ENCODE assay signal across 19 mouse cellular contexts in genomic region chr1:182403076-182403475, GRCm38 (mm10). TPM values are rescaled to one million over a fixed set of nuclear protein-coding genes. Genes with fewer than 3 reads are reported as not detected.
DNase-seq lines count a peak whose midpoint lies in the region; ATAC-seq and TF ChIP-seq lines count a peak whose summit lies in the region.
"Had no signal": no experiment of that assay in that cellular context is flagged by ENCODE, and none has a peak within 500 bp of the region (broad histone marks: within the 10 kb centered on the region; RNA-seq: fewer than 3 reads in every experiment).

No protein-coding gene starts in this region.

- no peak overlapping the region for H3K4me3 ChIP-seq in kidney, embryonic 15.5 days (replicated peaks)
- no peak overlapping the region for H3K4me3 ChIP-seq in kidney, adult 2 months (ENCODE audit: insufficient read depth, low read depth, low read length)
- H3K4me3 ChIP-seq in embryonic facial prominence, embryonic 15.5 days (replicated peaks) = no peak overlapping the region
- H3K4me3 ChIP-seq in limb, embryonic 12.5 days (replicated peaks) = no peak overlapping the region
- H3K4me3 ChIP-seq: forebrain, embryonic 12.5 days; hindbrain, embryonic 10.5 days; midbrain, embryonic 10.5 days; neural tube, embryonic 13.5 days had no signal

- H3K9ac ChIP-seq in kidney, embryonic 15.5 days = no peak overlapping the region
- no peak overlapping the region for H3K9ac ChIP-seq in embryonic facial prominence, embryonic 15.5 days
- H3K9ac ChIP-seq in limb, embryonic 12.5 days (replicated peaks) = no peak overlapping the region
- H3K9ac ChIP-seq: forebrain, embryonic 12.5 days; neural tube, embryonic 13.5 days had no signal

- H3K4me1 ChIP-seq in kidney, embryonic 15.5 days = peaks cover 20% of the 10 kb centered on the region
- no peaks in the 10 kb centered on the region; the same call in 1 of the 2 replicates for H3K4me1 ChIP-seq in kidney, adult 2 months (ENCODE audit: control insufficient read depth, insufficient read depth, low read length)
- H3K4me1 ChIP-seq in embryonic facial prominence, embryonic 15.5 days = peaks cover 26% of the 10 kb centered on the region
- H3K4me1 ChIP-seq in limb, embryonic 12.5 days (replicated peaks) = peaks cover 21% of the 10 kb centered on the region

- TF ChIP-seq POLR2A in kidney, adult 2 months (IDR thresholded peaks at IDR 0.05; ENCODE audit: low read depth, low read length) = no peak

- no peaks in the 10 kb centered on the region for H3K9me3 ChIP-seq in kidney, embryonic 15.5 days (replicated peaks)
- H3K9me3 ChIP-seq in embryonic facial prominence, embryonic 15.5 days (replicated peaks) = no peaks in the 10 kb centered on the region
- no peaks in the 10 kb centered on the region for H3K9me3 ChIP-seq in limb, embryonic 12.5 days
- H3K9me3 ChIP-seq: forebrain, embryonic 12.5 days; hindbrain, embryonic 10.5 days; midbrain, embryonic 10.5 days; neural tube, embryonic 13.5 days had no signal

- WGBS in kidney, embryonic 15.5 days = 39% methylated on average over 13 of the region's 13 CpGs
- WGBS in kidney, adult 2 months = 48% methylated on average over 13 of the region's 13 CpGs
- WGBS in embryonic facial prominence, embryonic 15.5 days = 44% methylated on average over 13 of the region's 13 CpGs
- 52% methylated on average over 13 of the region's 13 CpGs for WGBS in limb, embryonic 12.5 days

- 0 out of 2 replicates have a peak overlapping the region, but pooled peaks have one; percentile 4 for H3K4me2 ChIP-seq in kidney, embryonic 15.5 days
- 0 out of 2 replicates have a peak overlapping the region, but pooled peaks have one; percentile 12 for H3K4me2 ChIP-seq in embryonic facial prominence, embryonic 15.5 days (replicated peaks)
- H3K4me2 ChIP-seq in limb, embryonic 12.5 days = no peak overlapping the region
- H3K4me2 ChIP-seq: forebrain, embryonic 12.5 days; liver, embryonic 11.5 days; neural tube, embryonic 13.5 days had no signal

- no peaks in the 10 kb centered on the region for H3K27me3 ChIP-seq in kidney, embryonic 15.5 days
- H3K27me3 ChIP-seq in kidney, adult 2 months (replicated peaks; ENCODE audit: control insufficient read depth, insufficient read depth, low read length) = no peaks in the 10 kb centered on the region
- H3K27me3 ChIP-seq in embryonic facial prominence, embryonic 15.5 days = no peaks in the 10 kb centered on the region
- H3K27me3 ChIP-seq in limb, embryonic 12.5 days = no peaks in the 10 kb centered on the region
- H3K27me3 ChIP-seq: CH12.LX; forebrain, embryonic 12.5 days; neural tube, embryonic 13.5 days had no signal

- no peak for TF ChIP-seq CTCF in kidney, adult 2 months (conservative IDR thresholded peaks at IDR 0.05; ENCODE audit: insufficient read depth, insufficient read length, low read depth, low read length)

- ATAC-seq in kidney, embryonic 15.5 days (replicated peaks; ENCODE audit: low FRiP score) = no peak
- no peak for ATAC-seq in embryonic facial prominence, embryonic 15.5 days (ENCODE audit: insufficient number of reproducible peaks, low FRiP score, low TSS enrichment, low read depth)
- no peak for ATAC-seq in limb, embryonic 12.5 days (ENCODE audit: insufficient number of reproducible peaks, insufficient read depth, low FRiP score, low TSS enrichment, low read depth)
- no peak for ATAC-seq in megakaryocyte, adult 5-6 weeks (ENCODE audit: poor library complexity, severe bottlenecking)
- ATAC-seq: inflammation-experienced regulatory T-cells, adult 6 months had no signal

- no peak overlapping the region for H3K27ac ChIP-seq in kidney, embryonic 15.5 days
- H3K27ac ChIP-seq in kidney, adult 2 months (ENCODE audit: insufficient read depth, low read depth, low read length) = no peak overlapping the region
- no peak overlapping the region for H3K27ac ChIP-seq in embryonic facial prominence, embryonic 15.5 days (replicated peaks)
- H3K27ac ChIP-seq in limb, embryonic 12.5 days = 0 out of 2 replicates have a peak overlapping the region, but pooled peaks have one; percentile 17
- H3K27ac ChIP-seq: forebrain, embryonic 12.5 days; hindbrain, embryonic 10.5 days; midbrain, embryonic 10.5 days; neural tube, embryonic 13.5 days had no signal

- peak; percentile 74 for DNase-seq in heart, adult 11 months
- DNase-seq in heart, adult 18-20 months = no peak
- no peak for DNase-seq in kidney, adult 2 months
- no peak for DNase-seq in gastrocnemius, postnatal 10 days
- DNase-seq: adrenal gland, adult 2 months; cerebellum, postnatal 10 days; gastrocnemius, postnatal 25 days; thymus, postnatal 4 days had no signal

- no peaks in the 10 kb centered on the region for H3K36me3 ChIP-seq in kidney, embryonic 15.5 days
- no peaks in the 10 kb centered on the region for H3K36me3 ChIP-seq in kidney, adult 2 months (ENCODE audit: control insufficient read depth, insufficient read depth, low read length)
- no peaks in the 10 kb centered on the region for H3K36me3 ChIP-seq in embryonic facial prominence, embryonic 15.5 days
- no peaks in the 10 kb centered on the region for H3K36me3 ChIP-seq in limb, embryonic 12.5 days
- H3K36me3 ChIP-seq: forebrain, embryonic 12.5 days; hindbrain, embryonic 10.5 days; midbrain, embryonic 10.5 days; neural tube, embryonic 13.5 days had no signal

RNA-seq across cellular contexts. Expression of gene Trp53bp2, which starts 5.9 kb away (rescaled TPM):
- total RNA-seq in heart, adult 18-20 months (2021) = 1 to 10 TPM; 8.9 to 9.1 TPM
- polyA plus RNA-seq in kidney, embryonic 15.5 days (2015; fragmentation: Nextera tagmentation; extraction: Ambion mirVana) = 27.2 and 27.8 TPM in 2 replicates
- polyA plus RNA-seq in kidney, adult 2 months (2012; rRNA removed) = 25.0 and 29.7 TPM in 2 replicates
- polyA plus RNA-seq in embryonic facial prominence, embryonic 15.5 days (2015; fragmentation: Nextera tagmentation; extraction: Ambion mirVana) = 23.8 and 25.1 TPM in 2 replicates
- 29.7 and 34.7 TPM in 2 replicates for polyA plus RNA-seq in limb, embryonic 12.5 days (2016; fragmentation: Nextera tagmentation; extraction: Ambion mirVana)
- 16.4 and 20.1 TPM in 2 replicates for total RNA-seq in megakaryocyte, adult 5-6 weeks (2015)
- total RNA-seq in megakaryocyte, adult 5-6 weeks (2017) = 9.0 and 9.4 TPM in 2 replicates
- total RNA-seq in gastrocnemius, postnatal 10 days (2021) = 10 to 100 TPM; 14.2 to 14.5 TPM
